Mouse (Mus musculus) heart, postnatal 4 days (tissue): Measurements from ENCODE around the gene Olfr894. TPM values are rescaled to one million over a fixed set of nuclear protein-coding genes. Genes with fewer than 3 reads are reported as not detected.
"Not testable (repeated sequence)": the region's sequence is repeated elsewhere in the genome, so short reads cannot be mapped to it uniquely, and the experiment has no call there.

Experiments
- DNase-seq: peaks from one replicate; pipeline ENCODE4 v3.0.0; 2021
- total RNA-seq, 2 experiments: library from RNA; stranded (reverse); gene quantifications; 2 replicates each; pipeline ENCODE4 v1.2.3; 2021

Olfr894 gene
- total RNA-seq, result not detected

DNA sequence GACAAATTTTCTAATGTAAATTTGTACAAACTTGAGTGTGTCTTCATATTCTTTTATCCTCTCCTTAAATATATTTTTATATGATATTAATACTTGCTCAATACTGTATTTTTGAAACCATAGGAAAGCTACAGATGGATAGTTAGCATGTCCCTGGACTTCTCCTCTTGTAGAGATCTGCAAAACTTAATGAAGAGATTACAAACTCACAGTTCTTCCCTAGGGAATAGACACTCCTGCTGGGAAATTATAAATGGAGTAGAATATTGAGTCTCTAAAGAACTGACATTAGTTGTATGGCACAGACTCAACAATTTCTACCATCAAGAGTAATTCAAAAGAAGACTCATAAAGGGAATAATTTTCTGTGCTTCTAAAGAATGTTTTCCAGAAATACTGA lies at the start of gene Olfr894:
Gene Olfr894, plus strand, starts transcription at position 301 of the 400 bp plus-strand sequence.
- DNase-seq, result no peak

DNA sequence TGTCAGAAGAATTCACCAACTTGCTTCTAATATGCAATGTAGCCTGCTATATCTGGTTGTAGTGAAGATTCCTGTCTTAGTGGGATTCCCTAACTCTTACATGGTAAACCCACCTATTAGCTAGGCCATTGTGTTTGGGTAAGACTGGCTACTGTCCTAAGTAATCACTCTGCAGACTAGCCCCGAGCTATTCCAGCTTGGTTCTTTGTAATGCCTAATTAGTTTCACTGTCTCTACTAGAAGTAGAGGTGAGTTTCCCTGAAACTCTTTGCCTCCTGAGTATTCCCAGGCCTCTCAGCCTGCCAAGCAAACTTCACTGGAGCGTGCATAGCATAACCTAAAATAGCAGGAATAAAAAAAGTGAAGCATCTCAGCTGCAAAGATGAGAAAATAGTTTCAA lies 49.5 kb upstream of the Olfr894 start:
- DNase-seq, result not testable (repeated sequence)

DNA sequence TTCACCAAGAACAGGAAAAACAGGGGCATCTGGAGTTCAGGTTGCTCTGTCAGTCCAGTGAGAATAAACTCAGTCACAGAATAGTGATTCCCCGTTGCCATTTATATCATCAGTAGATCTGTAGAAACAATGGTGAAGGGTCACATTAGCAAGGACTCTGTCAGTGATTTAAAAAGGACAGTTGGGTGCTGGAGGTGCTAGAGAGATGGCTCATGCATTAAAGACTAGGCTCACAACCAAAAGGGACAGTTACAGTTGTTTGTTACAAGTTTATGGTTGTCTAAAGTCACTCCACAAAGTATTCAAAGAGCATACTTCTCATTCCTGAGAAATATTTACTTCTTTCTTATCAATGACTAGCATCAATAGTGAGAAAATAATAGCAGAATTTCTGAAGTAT lies 37.1 kb upstream of the Olfr894 start, which contains the start of gene Olfr891:
Gene Olfr891, minus strand, starts transcription at position 101 of the 400 bp plus-strand sequence.
- DNase-seq, result no peak

DNA sequence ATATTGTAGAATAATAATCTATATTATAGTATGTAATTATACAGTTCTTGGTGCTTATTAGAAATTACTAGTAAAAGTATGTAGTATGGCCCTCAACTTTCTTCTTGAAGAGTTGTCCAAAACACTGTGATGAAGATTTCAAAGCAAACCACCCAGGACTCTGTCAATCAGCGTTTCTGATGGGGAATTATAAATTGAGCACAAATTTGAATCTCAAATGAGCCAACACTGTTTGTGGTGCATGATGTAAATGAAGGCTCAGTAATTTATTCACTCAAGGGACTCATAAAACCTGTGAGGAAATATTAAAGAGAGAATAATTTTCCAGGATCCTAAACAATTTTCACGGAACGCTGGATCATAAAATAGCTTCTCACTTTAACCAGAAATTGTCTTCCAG lies 9.8 kb upstream of the Olfr894 start, which contains the start of gene Olfr893:
Gene Olfr893, plus strand, starts transcription at position 301 of the 400 bp plus-strand sequence.
- no peak for DNase-seq

DNA sequence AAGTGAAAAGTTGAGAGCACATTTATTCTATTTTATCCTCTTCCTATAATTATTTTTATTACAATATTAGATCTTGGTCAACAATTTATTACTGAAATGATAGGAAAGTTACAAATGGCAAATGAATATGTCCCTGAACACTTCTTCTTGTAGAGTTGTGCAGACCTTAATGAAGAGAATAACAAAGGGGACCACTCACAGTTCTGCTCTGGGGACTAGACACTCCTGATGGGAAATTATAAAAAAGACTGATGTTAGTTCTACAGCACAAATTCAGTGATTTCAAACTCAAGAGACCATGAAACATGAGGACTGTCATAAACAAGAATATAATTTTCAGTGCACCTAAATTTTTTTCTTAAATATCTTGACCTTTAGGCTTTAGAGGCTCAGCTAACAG lies 34.6 kb downstream of the Olfr894 start, which contains the start of gene Olfr143:
Gene Olfr143, plus strand, starts transcription at position 301 of the 400 bp plus-strand sequence.
- no peak for DNase-seq

DNA sequence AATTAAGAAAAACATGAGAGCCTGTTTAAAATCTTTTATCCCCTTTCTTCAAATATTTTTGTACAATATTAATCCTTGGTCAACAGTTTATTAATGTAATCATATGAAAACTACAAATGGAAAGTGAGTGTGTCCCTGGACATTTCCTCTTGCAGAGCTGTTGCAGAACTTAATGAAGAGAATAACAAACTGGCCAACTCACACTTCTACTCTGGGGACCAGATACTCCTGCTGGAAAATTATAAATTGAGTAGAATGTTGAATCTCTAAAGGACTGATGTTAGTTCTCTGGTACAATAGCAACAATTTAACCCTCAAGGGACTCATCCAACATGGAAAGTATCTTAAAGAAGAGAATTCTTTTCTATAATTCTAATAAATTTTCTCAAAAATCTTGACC lies 49.7 kb downstream of the Olfr894 start, which contains the start of gene Olfr895:
Gene Olfr895, plus strand, starts transcription at position 301 of the 400 bp plus-strand sequence.
- no peak for DNase-seq

Other genes starting within 250 kb of the Olfr894 start
- gene Olfr881, start 226.2 kb upstream of the Olfr894 start, total RNA-seq, result not detected
- not detected for gene Olfr883, start 192.2 kb upstream of the Olfr894 start, total RNA-seq
- gene Olfr884, start 171.5 kb upstream of the Olfr894 start, total RNA-seq, result not detected
- gene Olfr885, start 156.7 kb upstream of the Olfr894 start, total RNA-seq, result not detected
- gene Olfr887, start 134.0 kb upstream of the Olfr894 start, total RNA-seq, result not detected
- not detected for gene Olfr888, start 109.9 kb upstream of the Olfr894 start, total RNA-seq
- gene Olfr889, start 102.9 kb upstream of the Olfr894 start, total RNA-seq, result not detected
- not detected for gene Olfr890, start 75.5 kb upstream of the Olfr894 start, total RNA-seq
- not detected for gene Olfr891, start 37.2 kb upstream of the Olfr894 start, total RNA-seq
- not detected for gene Olfr893, start 9.7 kb upstream of the Olfr894 start, total RNA-seq
- not detected for gene Olfr143, start 34.7 kb downstream of the Olfr894 start, total RNA-seq
- gene Olfr895, start 49.8 kb downstream of the Olfr894 start, total RNA-seq, result not detected
- gene Olfr896-ps1, start 73.1 kb downstream of the Olfr894 start, total RNA-seq, result not detected
- gene Olfr25, start 111.0 kb downstream of the Olfr894 start, total RNA-seq, result not detected
- gene Olfr898, start 130.4 kb downstream of the Olfr894 start, total RNA-seq, result not detected
- gene Olfr250, start 148.8 kb downstream of the Olfr894 start, total RNA-seq, result not detected
- not detected for gene Olfr251, start 159.0 kb downstream of the Olfr894 start, total RNA-seq
- gene Olfr147, start 183.6 kb downstream of the Olfr894 start, total RNA-seq, result not detected
- not detected for gene Olfr901, start 211.4 kb downstream of the Olfr894 start, total RNA-seq
- not detected for gene Olfr902, start 229.6 kb downstream of the Olfr894 start, total RNA-seq
- not detected for gene Olfr904, start 245.1 kb downstream of the Olfr894 start, total RNA-seq